Comparison of ENCODE assay signal across 8 mouse cellular contexts in the genomic region with DNA sequence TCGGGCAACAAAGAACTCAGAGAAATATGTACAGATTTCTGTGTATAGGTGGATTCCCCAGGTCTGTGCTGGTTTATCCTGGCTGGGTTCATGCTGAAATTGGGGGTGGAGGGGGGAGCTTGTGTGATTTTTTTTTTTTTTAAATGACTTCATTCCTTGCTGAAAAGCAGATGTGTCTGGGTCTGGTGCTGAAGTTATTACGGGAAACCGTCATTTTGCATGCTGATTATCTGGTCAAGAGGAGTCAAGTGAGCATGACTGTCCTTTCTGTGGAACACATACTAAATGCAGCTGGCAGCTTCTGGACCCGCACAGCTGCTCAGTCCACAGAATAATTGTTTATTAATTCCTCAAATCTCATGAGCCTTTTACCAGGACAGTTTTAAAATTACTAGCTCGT.
DNase-seq lines count a peak whose midpoint lies in the region; ATAC-seq and TF ChIP-seq lines count a peak whose summit lies in the region.

No protein-coding gene starts in this region.

- TF ChIP-seq POLR2A in embryonic fibroblast, embryonic 13.5 days (IDR thresholded peaks at IDR 0.05; ENCODE audit: low read depth, low read length), result no peak

- no peaks in the 10 kb centered on the region for H3K27me3 ChIP-seq in kidney, postnatal 0 days (ENCODE audit: insufficient read depth, low read length)
- H3K27me3 ChIP-seq in intestine, embryonic 15.5 days (replicated peaks), result no peaks in the 10 kb centered on the region
- no peaks in the 10 kb centered on the region for H3K27me3 ChIP-seq in neural tube, embryonic 14.5 days (ENCODE audit: control insufficient read depth, insufficient read depth, low read length)

- no peak for DNase-seq in kidney, postnatal 0 days (ENCODE audit: low spot score)
- no peak for DNase-seq in kidney, postnatal 14 days
- DNase-seq in adrenal gland, postnatal 10 days, result no peak
- DNase-seq in thymus, postnatal 36 days, result no peak

- H3K9me3 ChIP-seq in kidney, postnatal 0 days (replicated peaks; ENCODE audit: low read length), result no peaks in the 10 kb centered on the region
- H3K9me3 ChIP-seq in intestine, embryonic 15.5 days, result no peaks in the 10 kb centered on the region
- no peaks in the 10 kb centered on the region for H3K9me3 ChIP-seq in neural tube, embryonic 14.5 days (ENCODE audit: control insufficient read depth, low read length)

- no peaks in the 10 kb centered on the region for H3K4me1 ChIP-seq in kidney, postnatal 0 days (replicated peaks; ENCODE audit: insufficient read depth, low read length)
- 0 out of 2 replicates have a peak, but pooled peaks cover 5% of the 10 kb centered on the region for H3K4me1 ChIP-seq in embryonic fibroblast, embryonic 13.5 days (ENCODE audit: control insufficient read depth, insufficient read depth, low read length)
- 0 out of 2 replicates have a peak, but pooled peaks cover 4% of the 10 kb centered on the region for H3K4me1 ChIP-seq in intestine, embryonic 15.5 days (replicated peaks)
- peaks cover 28% of the 10 kb centered on the region for H3K4me1 ChIP-seq in neural tube, embryonic 14.5 days (ENCODE audit: control insufficient read depth, insufficient read depth, low read length)

- no peaks in the 10 kb centered on the region for H3K36me3 ChIP-seq in kidney, postnatal 0 days (ENCODE audit: insufficient read depth, low read length)
- no peaks in the 10 kb centered on the region for H3K36me3 ChIP-seq in intestine, embryonic 15.5 days
- H3K36me3 ChIP-seq in neural tube, embryonic 14.5 days (ENCODE audit: control insufficient read depth, insufficient read depth, low read length), result no peaks in the 10 kb centered on the region

- H3K27ac ChIP-seq in kidney, postnatal 0 days, result no peak overlapping the region
- no peak overlapping the region for H3K27ac ChIP-seq in embryonic fibroblast, embryonic 13.5 days (ENCODE audit: insufficient read depth, low read length)
- no peak overlapping the region for H3K27ac ChIP-seq in intestine, embryonic 15.5 days
- H3K27ac ChIP-seq in neural tube, embryonic 14.5 days (ENCODE audit: low read depth, low read length), result peak overlapping the region; percentile 93

- 36% methylated on average over 5 of the region's 5 CpGs for WGBS in kidney, postnatal 0 days
- 34% methylated on average over 5 of the region's 5 CpGs for WGBS in intestine, embryonic 15.5 days
- 19% methylated on average over 5 of the region's 5 CpGs for WGBS in neural tube, embryonic 14.5 days

- peak overlapping the region; percentile 42 for H3K4me2 ChIP-seq in kidney, postnatal 0 days (ENCODE audit: low read length)
- H3K4me2 ChIP-seq in intestine, embryonic 15.5 days (replicated peaks), result peak overlapping the region; percentile 60
- H3K4me2 ChIP-seq in neural tube, embryonic 14.5 days (ENCODE audit: low read depth, low read length), result peak overlapping the region; percentile 64

- 0 out of 2 replicates have a peak overlapping the region, but pooled peaks have one; percentile 11 for H3K4me3 ChIP-seq in kidney, postnatal 0 days (replicated peaks; ENCODE audit: low read depth, low read length)
- peak overlapping the region; percentile 41 for H3K4me3 ChIP-seq in embryonic fibroblast, embryonic 13.5 days (ENCODE audit: insufficient read depth, low read length)
- peak overlapping the region; percentile 23 for H3K4me3 ChIP-seq in intestine, embryonic 15.5 days (replicated peaks)
- H3K4me3 ChIP-seq in neural tube, embryonic 14.5 days (ENCODE audit: low read depth, low read length), result peak overlapping the region; percentile 46

- no peak overlapping the region for H3K9ac ChIP-seq in kidney, postnatal 0 days (ENCODE audit: low read depth, low read length)
- H3K9ac ChIP-seq in intestine, embryonic 15.5 days, result no peak overlapping the region
- peak overlapping the region; percentile 76 for H3K9ac ChIP-seq in neural tube, embryonic 14.5 days (replicated peaks; ENCODE audit: low read depth, low read length)

- ATAC-seq in kidney, postnatal 0 days (replicated peaks; ENCODE audit: low FRiP score, low read depth), result no peak
- ATAC-seq in intestine, embryonic 15.5 days, result 0 out of 2 replicates have a peak, but pooled peaks have one; percentile 17
- 0 out of 2 replicates have a peak, but pooled peaks have one; percentile 5 for ATAC-seq in neural tube, embryonic 14.5 days (ENCODE audit: low read depth)
- no peak for ATAC-seq in erythroid progenitor cell, adult 5-6 weeks (replicated peaks; ENCODE audit: low FRiP score, poor library complexity, severe bottlenecking)

- no peak for TF ChIP-seq CTCF in kidney, postnatal 0 days (IDR thresholded peaks at IDR 0.05; ENCODE audit: low read depth)
- TF ChIP-seq CTCF in embryonic fibroblast, embryonic 13.5 days (IDR thresholded peaks at IDR 0.05; ENCODE audit: borderline replicate concordance, insufficient read depth, low read length), result no peak

Comparison
In these comparisons a context has a peak if more than half of its experiments do, and no peak if none do; other contexts are left out.
1. ATAC-seq: peak in intestine, embryonic 15.5 days (single experiment) and neural tube, embryonic 14.5 days (single experiment); none in kidney, postnatal 0 days (single experiment) and erythroid progenitor cell, adult 5-6 weeks (single experiment).
2. Peak in every context shown above with its lines, with median percentiles within 50 percentile points of each other: H3K4me2 ChIP-seq and H3K4me3 ChIP-seq.